In the genomic region with DNA sequence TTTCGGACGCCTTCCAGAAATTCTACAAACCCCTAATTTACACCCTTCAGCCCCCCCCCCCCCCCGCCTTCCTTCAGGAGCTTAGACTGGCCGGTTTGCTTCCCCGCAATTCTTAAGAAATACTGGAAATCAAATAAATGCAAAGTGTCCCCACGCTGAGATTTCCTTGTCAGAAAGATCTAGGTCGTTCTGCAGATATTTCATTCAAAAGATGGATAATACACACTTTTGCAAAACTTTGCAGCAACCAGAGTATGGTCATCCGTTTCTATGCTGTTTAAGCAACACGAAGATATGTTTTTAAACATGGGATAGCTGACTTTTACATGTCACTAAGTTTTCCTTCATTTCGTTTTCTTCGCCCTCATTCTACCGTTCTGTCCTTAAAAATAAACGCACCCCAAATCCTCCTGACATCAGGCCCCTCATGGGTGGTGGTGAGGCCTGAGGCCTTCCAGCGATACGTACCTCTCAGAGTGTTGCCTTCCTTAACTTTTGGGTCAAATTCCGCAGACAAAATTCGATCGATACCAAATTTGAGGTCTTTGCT, we compare ENCODE assay signal across 8 mouse cellular contexts. TPM values are rescaled to one million over a fixed set of nuclear protein-coding genes. Genes with fewer than 3 reads are reported as not detected.
DNase-seq lines count a peak whose midpoint lies in the region; ATAC-seq and TF ChIP-seq lines count a peak whose summit lies in the region.

No protein-coding gene starts in this region.

- H3K4me2 ChIP-seq in embryonic facial prominence, embryonic 11.5 days (ENCODE audit: low read depth, low read length): peak overlapping the region; percentile 89
- H3K4me2 ChIP-seq in myocyte (ENCODE audit: low read depth): peak overlapping the region; percentile 86

- peak overlapping the region; percentile 89 for H3ac ChIP-seq in myocyte (ENCODE audit: control insufficient read depth, insufficient read length)

- 6% methylated on average over 18 of the region's 18 CpGs for WGBS in liver, adult 2 months
- under 1% methylated on average over 18 of the region's 18 CpGs for WGBS in embryonic facial prominence, embryonic 11.5 days

- peaks cover 3% of the 10 kb centered on the region; the same call in 1 of the 2 replicates for H3K36me3 ChIP-seq in liver, adult 2 months (ENCODE audit: control insufficient read depth, insufficient read depth, low read length)
- no peaks in the 10 kb centered on the region for H3K36me3 ChIP-seq in embryonic facial prominence, embryonic 11.5 days (replicated peaks; ENCODE audit: control insufficient read depth, insufficient read depth, low read depth, low read length)
- H3K36me3 ChIP-seq in myocyte (ENCODE audit: control insufficient read depth, insufficient read depth): peaks cover 19% of the 10 kb centered on the region

- TF ChIP-seq CTCF in liver, adult 2 months (IDR thresholded peaks at IDR 0.05; ENCODE audit: low read depth, low read length): no peak

- no peaks in the 10 kb centered on the region for H3K79me2 ChIP-seq in liver, adult 2 months (ENCODE audit: control insufficient read depth, insufficient read depth, low read length)
- H3K79me2 ChIP-seq in myocyte (ENCODE audit: control insufficient read depth, insufficient read depth): peaks cover 36% of the 10 kb centered on the region

- H3K27ac ChIP-seq in liver, adult 2 months (replicated peaks; ENCODE audit: insufficient read depth, low read depth, low read length): peak overlapping the region; percentile 90
- H3K27ac ChIP-seq in embryonic facial prominence, embryonic 11.5 days (replicated peaks; ENCODE audit: low read depth, low read length): no peak overlapping the region

- DNase-seq in liver, adult 2 months (ENCODE audit: extremely low read depth, low read depth, low spot score): no peak
- DNase-seq in liver: no peak
- DNase-seq in embryonic facial prominence, embryonic 11.5 days (ENCODE audit: low spot score): no peak
- peak; percentile 13 for DNase-seq in induced T-regulatory cell, adult 2 months (ENCODE audit: low read depth)
- no peak for DNase-seq in thymus, adult 18-20 months
- DNase-seq in layer of hippocampus, postnatal 14 days (ENCODE audit: low spot score in 2 of 2): no peak
- no peak for DNase-seq in frontal cortex, adult 2 months (ENCODE audit: extremely low spot score in 1 of 2, low spot score in 1 of 2)

- H3K27me3 ChIP-seq in liver, adult 2 months (ENCODE audit: control insufficient read depth, insufficient read depth, low read length): peaks cover 18% of the 10 kb centered on the region
- peaks cover 71% of the 10 kb centered on the region for H3K27me3 ChIP-seq in embryonic facial prominence, embryonic 11.5 days (ENCODE audit: control insufficient read depth, insufficient read depth, low read length)
- H3K27me3 ChIP-seq in myocyte (ENCODE audit: control insufficient read depth, insufficient read depth, insufficient read length): no peaks in the 10 kb centered on the region

- H3K4me1 ChIP-seq in liver, adult 2 months (ENCODE audit: control insufficient read depth, insufficient read depth, low read length): peaks cover 3% of the 10 kb centered on the region; the same call in 1 of the 2 replicates
- peaks cover 5% of the 10 kb centered on the region; the same call in 1 of the 2 replicates for H3K4me1 ChIP-seq in embryonic facial prominence, embryonic 11.5 days (ENCODE audit: control insufficient read depth, insufficient read depth, low read length)

- no peak for ATAC-seq in embryonic facial prominence, embryonic 11.5 days (replicated peaks; ENCODE audit: insufficient number of reproducible peaks, low FRiP score, low TSS enrichment, low read depth)

- TF ChIP-seq POLR2A in liver, adult 2 months (IDR thresholded peaks at IDR 0.05; ENCODE audit: extremely low read depth, insufficient read depth, low read length): no peak
- no peak for TF ChIP-seq POLR2A in myocyte (IDR thresholded peaks at IDR 0.05; ENCODE audit: insufficient read length, low read depth)

- H3K4me3 ChIP-seq in liver, adult 2 months (ENCODE audit: insufficient read depth, low read depth, low read length): peak overlapping the region; percentile 64
- peak overlapping the region; percentile 47 for H3K4me3 ChIP-seq in embryonic facial prominence, embryonic 11.5 days (ENCODE audit: low read depth, low read length)
- peak overlapping the region; percentile 75 for H3K4me3 ChIP-seq in myocyte

- H3K9ac ChIP-seq in liver, adult 2 months (ENCODE audit: low read depth, low read length): peak overlapping the region; percentile 83
- H3K9ac ChIP-seq in embryonic facial prominence, embryonic 11.5 days (replicated peaks; ENCODE audit: low read length): peak overlapping the region; percentile 40

- H3K9me3 ChIP-seq in embryonic facial prominence, embryonic 11.5 days (replicated peaks; ENCODE audit: control insufficient read depth, low read length): no peaks in the 10 kb centered on the region

TF ChIP-seq in myocyte, 11 proteins besides CTCF, POLR2A, EP300 and RAD21:
- TF ChIP-seq MYOG (IDR thresholded peaks at IDR 0.05; ENCODE audit: control insufficient read depth in 1 of 3, insufficient read depth in 1 of 3, insufficient read length in 2 of 3, low read depth in 2 of 3): no peak
- no peak for TF ChIP-seq SRF (IDR thresholded peaks at IDR 0.05; ENCODE audit: control insufficient read depth, insufficient read length, low read depth)
- TF ChIP-seq TCF3 (IDR thresholded peaks at IDR 0.05; ENCODE audit: insufficient read length, low read depth): no peak
- no peak for TF ChIP-seq CEBPB (IDR thresholded peaks at IDR 0.05; ENCODE audit: insufficient read depth, poor library complexity, severe bottlenecking)
- no peak for TF ChIP-seq MYOD1 (IDR thresholded peaks at IDR 0.05; ENCODE audit: control insufficient read depth in 1 of 3, insufficient read length in 2 of 3, low read depth in 2 of 3)
- no peak for TF ChIP-seq TCF12 (IDR thresholded peaks at IDR 0.05; ENCODE audit: insufficient read depth, poor library complexity, severe bottlenecking)
- no peak for TF ChIP-seq E2F4 (IDR thresholded peaks at IDR 0.05; ENCODE audit: insufficient read depth)
- no peak for TF ChIP-seq REST (IDR thresholded peaks at IDR 0.05; ENCODE audit: insufficient read depth, insufficient read length)
- no peak for TF ChIP-seq MAX (IDR thresholded peaks at IDR 0.05; ENCODE audit: low read depth)
- no peak for TF ChIP-seq USF1 (IDR thresholded peaks at IDR 0.05; ENCODE audit: low read depth)
- no peak for TF ChIP-seq POLR2AphosphoS2 (IDR thresholded peaks at IDR 0.05; ENCODE audit: insufficient read length, low read depth)

RNA-seq across cellular contexts. Expression of a gene that starts 1.3 kb away (rescaled TPM):
- total RNA-seq in liver, adult 2 months (2014; rRNA removed): 1.1 and 2.3 TPM in 2 replicates
- 6.1 and 7.3 TPM in 2 replicates for polyA plus RNA-seq in liver, adult 2 months (2012; rRNA removed)
- polyA plus RNA-seq in embryonic facial prominence, embryonic 11.5 days (2014; fragmentation: Nextera tagmentation; extraction: Ambion mirVana): 4.6 and 5.3 TPM in 2 replicates
- 15.8 TPM for polyA plus RNA-seq in myocyte (2012; fragmentation: generic; extraction: Trizol)
- 1 to 10 TPM; 1.2 to 2.6 TPM for total RNA-seq in layer of hippocampus, postnatal 14 days (2021)
- 0.76 and 0.96 TPM in 2 replicates for polyA plus RNA-seq in frontal cortex, adult 2 months (2012; rRNA removed)
